ENCODE assay signal across 17 mouse cellular contexts in the genomic region with DNA sequence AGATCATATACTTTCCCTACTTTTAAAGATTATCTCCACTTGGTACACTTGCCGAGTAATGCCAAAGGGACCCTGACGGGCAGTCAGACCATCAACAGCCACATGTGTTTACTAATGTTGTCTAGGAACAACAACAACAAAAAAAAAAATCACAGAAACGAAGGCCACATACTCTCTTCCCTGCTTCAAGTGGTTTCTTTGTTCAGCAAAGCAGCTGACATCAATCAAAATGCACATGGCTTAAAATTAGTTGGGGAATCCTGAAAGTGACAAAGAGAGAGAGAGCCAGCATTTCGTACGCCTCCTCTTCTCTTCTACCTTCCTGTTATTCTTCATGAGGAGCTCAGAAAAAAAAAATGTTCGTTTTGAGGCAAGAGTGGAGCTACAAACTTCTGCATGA.
DNase-seq lines count a peak whose midpoint lies in the region; ATAC-seq and TF ChIP-seq lines count a peak whose summit lies in the region.
"Had no signal": no experiment of that assay in that cellular context is flagged by ENCODE, and none has a peak within 500 bp of the region (broad histone marks: within the 10 kb centered on the region; RNA-seq: fewer than 3 reads in every experiment).

No protein-coding gene starts in this region.

- H3K27me3 ChIP-seq in heart, embryonic 14.5 days (ENCODE audit: control insufficient read depth, insufficient read depth, low read length), result no peaks in the 10 kb centered on the region
- no peaks in the 10 kb centered on the region for H3K27me3 ChIP-seq in embryonic facial prominence, embryonic 13.5 days
- H3K27me3 ChIP-seq in limb, embryonic 10.5 days (ENCODE audit: low read depth, poor library complexity, severe bottlenecking), result no peaks in the 10 kb centered on the region
- no peaks in the 10 kb centered on the region for H3K27me3 ChIP-seq in thymus, adult 2 months (ENCODE audit: control insufficient read depth, insufficient read depth, low read length)

- WGBS in heart, embryonic 14.5 days, result 28% methylated on average over 6 of the region's 6 CpGs
- WGBS in embryonic facial prominence, embryonic 13.5 days, result 24% methylated on average over 6 of the region's 6 CpGs
- 66% methylated on average over 6 of the region's 6 CpGs for WGBS in limb, embryonic 10.5 days
- WGBS in thymus, adult 2 months, result 76% methylated on average over 6 of the region's 6 CpGs

- no peak overlapping the region for H3K9ac ChIP-seq in heart, embryonic 14.5 days (ENCODE audit: low read length)
- no peak overlapping the region for H3K9ac ChIP-seq in embryonic facial prominence, embryonic 13.5 days
- H3K9ac ChIP-seq: hindbrain, embryonic 15.5 days had no signal

- intact Hi-C loops in heart, postnatal 25 days (cut with DNase I), result no loop called here

- H3K9me3 ChIP-seq in heart, embryonic 14.5 days (ENCODE audit: control insufficient read depth, low read length), result no peaks in the 10 kb centered on the region
- H3K9me3 ChIP-seq in embryonic facial prominence, embryonic 13.5 days, result no peaks in the 10 kb centered on the region
- H3K9me3 ChIP-seq in limb, embryonic 10.5 days (replicated peaks), result no peaks in the 10 kb centered on the region
- H3K9me3 ChIP-seq: hindbrain, embryonic 15.5 days had no signal

- TF ChIP-seq CTCF in thymus, adult 2 months (IDR thresholded peaks at IDR 0.05; ENCODE audit: borderline replicate concordance, control insufficient read depth, extremely low read depth, insufficient read depth, low read length, poor library complexity), result no peak

- DNase-seq in heart, postnatal 25 days (ENCODE audit: low spot score), result no peak
- peak; percentile 31 for DNase-seq in brain, adult 2 months (ENCODE audit: low read depth, low spot score)
- no peak for DNase-seq in limb, embryonic 10.5 days (ENCODE audit: low spot score)
- DNase-seq in cerebellum, postnatal 4 days (ENCODE audit: low spot score in 2 of 2), result no peak
- no peak for DNase-seq in thymus, adult 2 months
- DNase-seq: cerebellum, adult 9-10 months; heart, adult 2 months; left cerebral cortex, postnatal 4 days; lung, adult 2 months had no signal

- H3K4me2 ChIP-seq in heart, embryonic 14.5 days (ENCODE audit: low read length), result peak overlapping the region; percentile 32; the same call in 1 of the 2 replicates
- peak overlapping the region; percentile 42 for H3K4me2 ChIP-seq in embryonic facial prominence, embryonic 13.5 days
- H3K4me2 ChIP-seq: hindbrain, embryonic 15.5 days; liver, embryonic 11.5 days; midbrain, embryonic 11.5 days had no signal

- H3K36me3 ChIP-seq in heart, embryonic 14.5 days (ENCODE audit: control insufficient read depth, insufficient read depth, low read length), result 0 out of 2 replicates have a peak, but pooled peaks cover 2% of the 10 kb centered on the region
- no peaks in the 10 kb centered on the region for H3K36me3 ChIP-seq in embryonic facial prominence, embryonic 13.5 days
- H3K36me3 ChIP-seq in limb, embryonic 10.5 days, result no peaks in the 10 kb centered on the region
- no peaks in the 10 kb centered on the region for H3K36me3 ChIP-seq in thymus, adult 2 months (ENCODE audit: control insufficient read depth, insufficient read depth, low read length)
- H3K36me3 ChIP-seq: hindbrain, embryonic 15.5 days had no signal

- TF ChIP-seq POLR2A in thymus, adult 2 months (IDR thresholded peaks at IDR 0.05; ENCODE audit: control insufficient read depth, extremely low read depth, insufficient read depth, low read length, poor library complexity), result no peak

- H3K4me3 ChIP-seq in heart, embryonic 14.5 days (ENCODE audit: control insufficient read depth in 1 of 2, insufficient read depth in 1 of 2, low read depth in 1 of 2, low read length in 2 of 2), result no peak overlapping the region
- 0 out of 2 replicates have a peak overlapping the region, but pooled peaks have one; percentile 11 for H3K4me3 ChIP-seq in embryonic facial prominence, embryonic 13.5 days
- H3K4me3 ChIP-seq in limb, embryonic 10.5 days, result no peak overlapping the region
- H3K4me3 ChIP-seq in thymus, adult 2 months (ENCODE audit: control insufficient read depth, insufficient read depth, low read length), result no peak overlapping the region
- H3K4me3 ChIP-seq: heart, adult 2 months; hindbrain, embryonic 15.5 days; layer of hippocampus, adult 2 months had no signal

- H3K4me1 ChIP-seq in heart, embryonic 14.5 days (ENCODE audit: control insufficient read depth in 2 of 2, insufficient read depth in 2 of 2, low read length in 2 of 2), result peaks cover 3 to 21% of the 10 kb centered on the region in 2 experiments
- peaks cover 39% of the 10 kb centered on the region for H3K4me1 ChIP-seq in embryonic facial prominence, embryonic 13.5 days
- H3K4me1 ChIP-seq in limb, embryonic 10.5 days, result peaks cover 23% of the 10 kb centered on the region
- no peaks in the 10 kb centered on the region for H3K4me1 ChIP-seq in thymus, adult 2 months (replicated peaks; ENCODE audit: control insufficient read depth, insufficient read depth, low read length)

- no peak overlapping the region for H3K27ac ChIP-seq in heart, embryonic 14.5 days (replicated peaks in 1 of 2; ENCODE audit: control insufficient read depth in 1 of 2, insufficient read depth in 1 of 2, low read depth in 2 of 2, low read length in 2 of 2)
- peak overlapping the region; percentile 71; the same call in 1 of the 2 replicates for H3K27ac ChIP-seq in embryonic facial prominence, embryonic 13.5 days
- peak overlapping the region; percentile 36; the same call in 1 of the 2 replicates for H3K27ac ChIP-seq in limb, embryonic 10.5 days
- no peak overlapping the region for H3K27ac ChIP-seq in thymus, adult 2 months (ENCODE audit: control insufficient read depth, insufficient read depth, low read length)
- H3K27ac ChIP-seq: heart, adult 2 months; hindbrain, embryonic 15.5 days; layer of hippocampus, adult 2 months; macrophage had no signal

- ATAC-seq in heart, embryonic 14.5 days (ENCODE audit: insufficient number of reproducible peaks, insufficient read depth, low FRiP score, low read depth), result no peak
- no peak for ATAC-seq in embryonic facial prominence, embryonic 13.5 days (ENCODE audit: insufficient number of reproducible peaks, insufficient read depth, low FRiP score, low TSS enrichment, low read depth)
- ATAC-seq: intestine, postnatal 0 days had no signal

Comparison
In these comparisons a context has a peak if more than half of its experiments do, and no peak if none do; other contexts are left out.
1. H3K27ac ChIP-seq: peak in embryonic facial prominence, embryonic 13.5 days (single experiment) and limb, embryonic 10.5 days (single experiment); none in heart, embryonic 14.5 days (0 of 2) and thymus, adult 2 months (single experiment).